Mouse (Mus musculus) megakaryocyte, embryonic 14.5 days (primary cell): ENCODE results near the gene Pisd.

Experiments used
- FLI1 ChIP-seq: IDR thresholded peaks from 2 replicates; pipeline ENCODE4 v1.6.1; 2012; ENCODE audit warnings: low read length, inconsistent platforms, mixed read lengths
- GATA1 ChIP-seq: IDR thresholded peaks from 3 replicates; pipeline ENCODE4 v1.6.1; 2012; ENCODE audit warnings: mixed read lengths, low read length, inconsistent platforms, borderline replicate concordance

- TF ChIP-seq GATA1 (no peak), FLI1 (no peak)
Measured at GRCm38 (mm10) chr5:32742149-32742548, 43.3 kb downstream of the Pisd start.
